Mouse (Mus musculus) lung, adult 2 months (tissue): ENCODE results near the gene Tec.

ENCODE experiments used
- CTCF ChIP-seq: fragments of 200-500 bp; IDR thresholded peaks from 2 replicates; pipeline ENCODE4 v1.5.1; 2011; ENCODE audit warnings: mild to moderate bottlenecking, low read length, control low read depth; ENCODE audit not compliant: insufficient read depth
- POLR2A ChIP-seq: fragments of 200-500 bp; IDR thresholded peaks from 2 replicates; pipeline ENCODE4 v1.6.1; 2011; ENCODE audit warnings: low read depth, mild to moderate bottlenecking, control low read depth, low read length, borderline replicate concordance; ENCODE audit errors: extremely low read depth

DNA sequence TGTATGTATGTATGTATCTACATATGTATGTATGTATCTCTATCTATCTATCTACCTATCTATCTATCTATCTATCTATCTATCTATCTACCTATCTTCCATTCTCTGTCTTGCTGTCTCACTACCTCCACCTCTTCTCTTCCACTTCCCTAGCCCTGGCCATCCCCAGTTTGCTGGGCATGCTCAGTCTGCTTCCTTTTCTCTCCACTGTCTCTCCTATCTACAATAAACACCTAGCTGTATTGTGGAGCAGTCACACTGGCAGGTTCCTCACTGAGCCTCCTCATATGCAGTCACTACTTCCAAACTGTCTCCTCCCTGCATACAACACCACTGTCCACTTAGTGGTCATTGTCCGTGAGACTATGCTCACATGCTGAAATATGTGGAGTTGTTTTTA lies 135.4 kb downstream of the Tec start:
- TF ChIP-seq CTCF (no peak), POLR2A (no peak)
